Mouse (Mus musculus) heart, embryonic 11.5 days (tissue): Measurements from ENCODE around the gene Als2cl. TPM values are rescaled to one million over a fixed set of nuclear protein-coding genes. Genes with fewer than 3 reads are reported as not detected.

Experiments
- microRNA-seq: library from miRNA; unstranded; fragments of <30 nt; microRNA quantifications from one replicate; pipeline ENCODE4, GENCODE M21; 2016; ENCODE audit warnings: borderline number of aligned reads
- polyA plus RNA-seq: library from polyadenylated mRNA; unstranded; fragments of >200 nt; fragmentation: Nextera tagmentation; extraction: Ambion mirVana; gene quantifications from 2 replicates; pipeline ENCODE4 v1.2.1, GENCODE M21; 2014

Gene Als2cl
- polyA plus RNA-seq, 1 experiment from 2014 or later = 0.64 TPM

Small RNA genes lying within 50 kb of the gene (microRNA-seq; reads per million reads assigned to microRNA genes)
- gene Gm24269 = not detected

Other genes starting within 250 kb of the Als2cl start
- gene Nbeal2, start 225.7 kb upstream of the Als2cl start, polyA plus RNA-seq = 1.4 and 1.6 TPM in 2 replicates
- gene Ccdc12, start 223.4 kb upstream of the Als2cl start, polyA plus RNA-seq = 135 and 149 TPM in 2 replicates
- 3,236 and 3,494 TPM in 2 replicates for gene Myl3, start 138.0 kb upstream of the Als2cl start, polyA plus RNA-seq
- gene Pth1r, start 132.7 kb upstream of the Als2cl start, polyA plus RNA-seq = 24.3 and 27.8 TPM in 2 replicates
- gene Prss42, start 81.7 kb upstream of the Als2cl start, polyA plus RNA-seq = not detected in 2 replicates
- not detected in 2 replicates for gene Prss44, start 65.9 kb upstream of the Als2cl start, polyA plus RNA-seq
- gene Prss43, start 53.2 kb upstream of the Als2cl start, polyA plus RNA-seq = not detected in 2 replicates
- not detected in 2 replicates for gene Prss45, start 45.3 kb upstream of the Als2cl start, polyA plus RNA-seq
- not detected in 2 replicates for gene Prss46, start 35.4 kb upstream of the Als2cl start, polyA plus RNA-seq
- 0.23 and 1.6 TPM in 2 replicates for gene Prss50, start 21.9 kb upstream of the Als2cl start, polyA plus RNA-seq
- gene Tmie, start 243 bp downstream of the Als2cl start, polyA plus RNA-seq = 0.07 TPM in 1 of 2 replicates, not detected in the other
- not detected in 2 replicates for gene Fam240a, start 37.0 kb downstream of the Als2cl start, polyA plus RNA-seq
- gene Tdgf1, start 66.3 kb downstream of the Als2cl start, polyA plus RNA-seq = not detected in 2 replicates
- gene Lrrc2, start 71.7 kb downstream of the Als2cl start, polyA plus RNA-seq = 2.0 and 2.1 TPM in 2 replicates
- 0.14 and 0.29 TPM in 2 replicates for gene Rtp3, start 110.7 kb downstream of the Als2cl start, polyA plus RNA-seq
- 0.68 and 0.72 TPM in 2 replicates for gene Ltf, start 139.4 kb downstream of the Als2cl start, polyA plus RNA-seq
- 5.6 and 5.7 TPM in 2 replicates for gene Ccrl2, start 177.6 kb downstream of the Als2cl start, polyA plus RNA-seq
- gene Lrrfip2, start 237.7 kb downstream of the Als2cl start, polyA plus RNA-seq = 51.9 and 55.6 TPM in 2 replicates